Mouse (Mus musculus): ENCODE data around the gene Ptgis.

GRCm38 (mm10) chr2:167144439-167145307, 95.7 kb downstream of the Ptgis start:
- TF ChIP-seq CTCF (IDR thresholded peaks at IDR 0.05; ENCODE audit: control insufficient read depth, insufficient read depth, insufficient read length) (no peak), CEBPB (IDR thresholded peaks at IDR 0.05; ENCODE audit: low read depth) (no peak), FOSL1 (IDR thresholded peaks at IDR 0.05; ENCODE audit: insufficient read depth, low read length, poor library complexity, severe bottlenecking) (no peak), USF1 (IDR thresholded peaks at IDR 0.05; ENCODE audit: low read depth) (no peak), MAX (IDR thresholded peaks at IDR 0.05) (no peak), MYOD1 (IDR thresholded peaks at IDR 0.05; ENCODE audit: control insufficient read depth, insufficient read length, low read depth) (no peak), MYOG (IDR thresholded peaks at IDR 0.05; ENCODE audit: control insufficient read depth, extremely low read depth, insufficient read length) (no peak)
